Mouse (Mus musculus): ENCODE results near the gene Ankra2. TPM values are rescaled to one million over a fixed set of nuclear protein-coding genes. Genes with fewer than 3 reads are reported as not detected.
A peak's percentile ranks its signal among the peaks of the same experiment; 100 is the strongest.

Ankra2 gene
- total RNA-seq, 1 experiment = 7.7 TPM

GRCm38 (mm10) chr13:98315124-98315523 lies 52.2 kb downstream of the Ankra2 start:
- peak overlapping the region; percentile 33 to 87; a peak in 3 of 4 replicates for H3K4me3 ChIP-seq (ENCODE audit: insufficient read depth in 1 of 2, low read depth in 1 of 2, low read length in 2 of 2, poor library complexity in 1 of 2, severe bottlenecking in 1 of 2)
- in situ Hi-C loops (cut with MboI; ENCODE audit: low sequenced_read_pairs in 2 of 2, unreplicated experiment in 2 of 2) = no loop called here
- peaks cover 2 to 11% of the 10 kb centered on the region in 2 experiments; a peak in 1 of 4 replicates for H3K4me1 ChIP-seq (ENCODE audit: control insufficient read depth in 2 of 2, insufficient read depth in 2 of 2, low read length in 2 of 2, poor library complexity in 1 of 2)
- DNase-seq (ENCODE audit: low read depth, low spot score) = no peak
- TF ChIP-seq ZC3H11A (IDR thresholded peaks at IDR 0.05; ENCODE audit: borderline replicate concordance, low read depth, low read length) (no peak), MAFK (IDR thresholded peaks at IDR 0.05; ENCODE audit: insufficient read depth, low read depth, low read length) (no peak), CHD2 (IDR thresholded peaks at IDR 0.05; ENCODE audit: low read depth, low read length) (no peak), HCFC1 (IDR thresholded peaks at IDR 0.05; ENCODE audit: borderline replicate concordance, insufficient read depth, low read length) (no peak), ZNF384 (IDR thresholded peaks at IDR 0.05; ENCODE audit: low read depth, low read length) (no peak)
- H3K9ac ChIP-seq (ENCODE audit: insufficient read depth, low read depth, low read length, poor library complexity, severe bottlenecking) = peak overlapping the region; percentile 59; the same call in 1 of the 2 replicates
- no peak overlapping the region for H3K27ac ChIP-seq (ENCODE audit: insufficient read depth, low read depth, low read length, poor library complexity, severe bottlenecking)
- H3K36me3 ChIP-seq (ENCODE audit: control insufficient read depth, insufficient read depth, low read length, poor library complexity, severe bottlenecking) = peaks cover 26% of the 10 kb centered on the region
- H3K9me3 ChIP-seq (ENCODE audit: control insufficient read depth, insufficient read depth, low read depth, low read length) = no peaks in the 10 kb centered on the region

GRCm38 (mm10) chr13:98316140-98316479 lies 53.2 kb downstream of the Ankra2 start:
- in situ Hi-C loops (cut with MboI; ENCODE audit: low sequenced_read_pairs in 2 of 2, unreplicated experiment in 2 of 2) = no loop called here
- H3K27ac ChIP-seq (ENCODE audit: insufficient read depth, low read depth, low read length, poor library complexity, severe bottlenecking) = peak overlapping the region; percentile 83
- peaks cover 2 to 11% of the 10 kb centered on the region in 2 experiments; a peak in 1 of 4 replicates for H3K4me1 ChIP-seq (ENCODE audit: control insufficient read depth in 2 of 2, insufficient read depth in 2 of 2, low read length in 2 of 2, poor library complexity in 1 of 2)
- peak overlapping the region; percentile 87 to 94 for H3K4me3 ChIP-seq (ENCODE audit: insufficient read depth in 1 of 2, low read depth in 1 of 2, low read length in 2 of 2, poor library complexity in 1 of 2, severe bottlenecking in 1 of 2)
- TF ChIP-seq HCFC1 (IDR thresholded peaks at IDR 0.05; ENCODE audit: borderline replicate concordance, insufficient read depth, low read length) (no peak), CHD2 (IDR thresholded peaks at IDR 0.05; ENCODE audit: low read depth, low read length) (no peak), ZNF384 (IDR thresholded peaks at IDR 0.05; ENCODE audit: low read depth, low read length) (peak; percentile 84)
- no peaks in the 10 kb centered on the region for H3K9me3 ChIP-seq (ENCODE audit: control insufficient read depth, insufficient read depth, low read depth, low read length)
- no peak for DNase-seq (ENCODE audit: low read depth, low spot score)
- peak overlapping the region; percentile 97 for H3K9ac ChIP-seq (ENCODE audit: insufficient read depth, low read depth, low read length, poor library complexity, severe bottlenecking)
- peaks cover 21% of the 10 kb centered on the region for H3K36me3 ChIP-seq (ENCODE audit: control insufficient read depth, insufficient read depth, low read length, poor library complexity, severe bottlenecking)

GRCm38 (mm10) chr13:98316480-98317245 lies 53.8 kb downstream of the Ankra2 start, which contains the start of gene Btf3:
TSS of gene Btf3 (minus strand) at chr13:98317006.
- Histone ChIP-seq H3K9me3 (ENCODE audit: control insufficient read depth, insufficient read depth, low read depth, low read length) (no peaks in the 10 kb centered on the region), H3K9ac (ENCODE audit: insufficient read depth, low read depth, low read length, poor library complexity, severe bottlenecking) (peak within 1 kb of the TSS; percentile 97), H3K4me3 (ENCODE audit: insufficient read depth in 1 of 2, low read depth in 1 of 2, low read length in 2 of 2, poor library complexity in 1 of 2, severe bottlenecking in 1 of 2) (peak within 1 kb of the TSS; percentile 87 to 94), H3K27ac (ENCODE audit: insufficient read depth, low read depth, low read length, poor library complexity, severe bottlenecking) (peak within 1 kb of the TSS; percentile 83), H3K4me1 (ENCODE audit: control insufficient read depth in 2 of 2, insufficient read depth in 2 of 2, low read length in 2 of 2, poor library complexity in 1 of 2) (peaks cover 2 to 11% of the 10 kb centered on the region in 2 experiments; a peak in 1 of 4 replicates), H3K36me3 (ENCODE audit: control insufficient read depth, insufficient read depth, low read length, poor library complexity, severe bottlenecking) (peaks cover 16% of the 10 kb centered on the region)
- TF ChIP-seq CHD2 (IDR thresholded peaks at IDR 0.05; ENCODE audit: low read depth, low read length) (no peak), HCFC1 (IDR thresholded peaks at IDR 0.05; ENCODE audit: borderline replicate concordance, insufficient read depth, low read length) (0 out of 2 replicates have a peak, but pooled peaks have one; percentile 31)
- peak; percentile 80 for DNase-seq (ENCODE audit: low read depth, low spot score)
- in situ Hi-C loops (cut with MboI; ENCODE audit: low sequenced_read_pairs in 2 of 2, unreplicated experiment in 2 of 2) = no loop called here

GRCm38 (mm10) chr13:98317246-98317677 lies 54.4 kb downstream of the Ankra2 start:
- Histone ChIP-seq H3K9ac (ENCODE audit: insufficient read depth, low read depth, low read length, poor library complexity, severe bottlenecking) (peak overlapping the region; percentile 82), H3K4me1 (ENCODE audit: control insufficient read depth in 2 of 2, insufficient read depth in 2 of 2, low read length in 2 of 2, poor library complexity in 1 of 2) (peaks cover 0 to 11% of the 10 kb centered on the region in 2 experiments; a peak in 1 of 4 replicates), H3K27ac (ENCODE audit: insufficient read depth, low read depth, low read length, poor library complexity, severe bottlenecking) (peak overlapping the region; percentile 58; the same call in 1 of the 2 replicates), H3K9me3 (ENCODE audit: control insufficient read depth, insufficient read depth, low read depth, low read length) (no peaks in the 10 kb centered on the region), H3K4me3 (ENCODE audit: insufficient read depth in 1 of 2, low read depth in 1 of 2, low read length in 2 of 2, poor library complexity in 1 of 2, severe bottlenecking in 1 of 2) (peak overlapping the region; percentile 87 to 94), H3K36me3 (ENCODE audit: control insufficient read depth, insufficient read depth, low read length, poor library complexity, severe bottlenecking) (peaks cover 12% of the 10 kb centered on the region)
- TF ChIP-seq CHD2 (IDR thresholded peaks at IDR 0.05; ENCODE audit: low read depth, low read length) = no peak
- TF ChIP-seq HCFC1 (IDR thresholded peaks at IDR 0.05; ENCODE audit: borderline replicate concordance, insufficient read depth, low read length) = no peak
- no peak for TF ChIP-seq ZNF384 (IDR thresholded peaks at IDR 0.05; ENCODE audit: low read depth, low read length)
- no peak for TF ChIP-seq MAFK (IDR thresholded peaks at IDR 0.05; ENCODE audit: insufficient read depth, low read depth, low read length)
- no peak for TF ChIP-seq ZC3H11A (IDR thresholded peaks at IDR 0.05; ENCODE audit: borderline replicate concordance, low read depth, low read length)
- in situ Hi-C loops (cut with MboI; ENCODE audit: low sequenced_read_pairs in 2 of 2, unreplicated experiment in 2 of 2) = no loop called here
- no peak for DNase-seq (ENCODE audit: low read depth, low spot score)

All from ES-E14 (cell line).